Mouse (Mus musculus) gastrocnemius, postnatal 36 days (tissue): ENCODE measurements around the gene Rbms3. TPM values are rescaled to one million over a fixed set of nuclear protein-coding genes. Genes with fewer than 3 reads are reported as not detected.

Experiments
- DNase-seq, 2 experiments: peaks; one replicate each; pipeline ENCODE4 v3.0.0; 2022
- intact Hi-C: fragments of 180-260 bp; cut with DNase I; formaldehyde crosslinking; loops from one replicate; pipeline ENCODE4 v1.15.1; 2025
- total RNA-seq, 2 experiments: library from RNA; stranded (reverse); gene quantifications; 2 replicates each; pipeline ENCODE4 v1.2.3; 2021

Rbms3 gene
- total RNA-seq, 2 experiments from 2014 or later = 7.3 to 7.8 TPM

- intact Hi-C loops = no loop called here
- no peak for DNase-seq
Measured at GRCm38 (mm10) chr9:117508941-117509340, 120.8 kb downstream of the Rbms3 start.

- DNase-seq = no peak
- intact Hi-C loops = no loop called here
Measured at GRCm38 (mm10) chr9:117491866-117492265, 137.8 kb downstream of the Rbms3 start.

GRCm38 (mm10) chr9:117484396-117484795 lies 145.3 kb downstream of the Rbms3 start:
- intact Hi-C loops = no loop called here
- no peak for DNase-seq

- DNase-seq = no peak
- intact Hi-C loops = no loop called here
Measured at GRCm38 (mm10) chr9:117476753-117477152, 153.0 kb downstream of the Rbms3 start.

GRCm38 (mm10) chr9:117452816-117453215 lies 176.9 kb downstream of the Rbms3 start:
- DNase-seq = no peak
- intact Hi-C loops = no loop called here

- intact Hi-C loops = no loop called here
- DNase-seq = no peak
Measured at GRCm38 (mm10) chr9:117442611-117443010, 187.1 kb downstream of the Rbms3 start.

- DNase-seq = no peak
- intact Hi-C loops = no loop called here
Measured at GRCm38 (mm10) chr9:117435856-117436255, 193.9 kb downstream of the Rbms3 start.

GRCm38 (mm10) chr9:117430670-117431069 lies 199.0 kb downstream of the Rbms3 start:
- intact Hi-C loops = no loop called here

GRCm38 (mm10) chr9:117429217-117430105 lies 200.3 kb downstream of the Rbms3 start:
- intact Hi-C loops = no loop called here
- DNase-seq = no peak

More at GRCm38 (mm10) chr9:117430670-117431069, 199.0 kb downstream of the Rbms3 start:
- DNase-seq = no peak

- intact Hi-C loops = no loop called here
- DNase-seq = no peak
Measured at GRCm38 (mm10) chr9:117423259-117423658, 206.5 kb downstream of the Rbms3 start.

- intact Hi-C loops = no loop called here
- DNase-seq = no peak
Measured at GRCm38 (mm10) chr9:117419874-117420485, 209.7 kb downstream of the Rbms3 start.

GRCm38 (mm10) chr9:117413181-117413580 lies 216.5 kb downstream of the Rbms3 start:
- DNase-seq = no peak
- intact Hi-C loops = no loop called here

- DNase-seq = no peak
- intact Hi-C loops = no loop called here
Measured at GRCm38 (mm10) chr9:117412584-117412983, 217.1 kb downstream of the Rbms3 start.

GRCm38 (mm10) chr9:117404621-117405020 lies 225.1 kb downstream of the Rbms3 start:
- intact Hi-C loops = no loop called here
- no peak for DNase-seq

GRCm38 (mm10) chr9:117400262-117400671 lies 229.4 kb downstream of the Rbms3 start:
- no peak for DNase-seq
- intact Hi-C loops = no loop called here

GRCm38 (mm10) chr9:117397071-117397470 lies 232.6 kb downstream of the Rbms3 start:
- DNase-seq = no peak
- intact Hi-C loops = no loop called here

- intact Hi-C loops = no loop called here
- DNase-seq = no peak
Measured at GRCm38 (mm10) chr9:117396586-117396985, 233.1 kb downstream of the Rbms3 start.

- DNase-seq = no peak
- intact Hi-C loops = no loop called here
Measured at GRCm38 (mm10) chr9:117393626-117394525, 235.8 kb downstream of the Rbms3 start.

GRCm38 (mm10) chr9:117388024-117388423 lies 241.7 kb downstream of the Rbms3 start:
- intact Hi-C loops = no loop called here
- no peak for DNase-seq

GRCm38 (mm10) chr9:117380876-117381275 lies 248.8 kb downstream of the Rbms3 start:
- no peak for DNase-seq
- intact Hi-C loops = no loop called here

- no peak for DNase-seq
- intact Hi-C loops = no loop called here
Measured at GRCm38 (mm10) chr9:117380076-117380475, 249.6 kb downstream of the Rbms3 start.
